Mouse (Mus musculus): Measurements from ENCODE around the gene Slamf9. TPM values are rescaled to one million over a fixed set of nuclear protein-coding genes. Genes with fewer than 3 reads are reported as not detected.

The Slamf9 gene
- polyA plus RNA-seq, 1 experiment, result 13.1 TPM

DNA sequence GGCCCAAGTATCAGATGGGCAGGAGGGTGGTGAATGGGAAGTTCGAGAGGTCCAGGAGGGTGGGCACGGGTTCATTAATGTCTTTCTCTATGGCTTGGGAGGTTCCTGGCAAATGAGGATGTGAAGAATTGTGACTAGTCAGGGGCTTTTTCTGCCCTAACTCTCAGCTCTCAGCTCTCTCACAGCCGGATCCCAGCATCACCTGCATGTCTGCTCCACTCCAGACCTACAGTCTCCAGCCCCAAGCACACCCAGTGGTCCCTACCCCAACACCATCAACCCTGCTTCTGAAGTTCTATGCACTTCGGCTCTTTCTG, 39.0 kb downstream of the Slamf9 start:
- TF ChIP-seq CTCF (IDR thresholded peaks at IDR 0.05; ENCODE audit: control insufficient read depth, insufficient read depth, insufficient replicate concordance, low read depth, low read length) (no peak), POLR2A (IDR thresholded peaks at IDR 0.05; ENCODE audit: control insufficient read depth, low read depth, low read length) (no peak)
- H3K27ac ChIP-seq (ENCODE audit: control insufficient read depth, insufficient read depth, low read depth, low read length), result peak overlapping the region; percentile 43; the same call in 1 of the 2 replicates
- H3K4me1 ChIP-seq (ENCODE audit: control insufficient read depth, insufficient read depth, low read length), result peaks cover 16% of the 10 kb centered on the region
- no peak overlapping the region for H3K4me3 ChIP-seq (ENCODE audit: control insufficient read depth, low read depth, low read length)
- H3K36me3 ChIP-seq (ENCODE audit: control insufficient read depth, insufficient read depth, low read length), result no peaks in the 10 kb centered on the region
- H3K27me3 ChIP-seq (ENCODE audit: control insufficient read depth, insufficient read depth, low read length), result no peaks in the 10 kb centered on the region

DNA sequence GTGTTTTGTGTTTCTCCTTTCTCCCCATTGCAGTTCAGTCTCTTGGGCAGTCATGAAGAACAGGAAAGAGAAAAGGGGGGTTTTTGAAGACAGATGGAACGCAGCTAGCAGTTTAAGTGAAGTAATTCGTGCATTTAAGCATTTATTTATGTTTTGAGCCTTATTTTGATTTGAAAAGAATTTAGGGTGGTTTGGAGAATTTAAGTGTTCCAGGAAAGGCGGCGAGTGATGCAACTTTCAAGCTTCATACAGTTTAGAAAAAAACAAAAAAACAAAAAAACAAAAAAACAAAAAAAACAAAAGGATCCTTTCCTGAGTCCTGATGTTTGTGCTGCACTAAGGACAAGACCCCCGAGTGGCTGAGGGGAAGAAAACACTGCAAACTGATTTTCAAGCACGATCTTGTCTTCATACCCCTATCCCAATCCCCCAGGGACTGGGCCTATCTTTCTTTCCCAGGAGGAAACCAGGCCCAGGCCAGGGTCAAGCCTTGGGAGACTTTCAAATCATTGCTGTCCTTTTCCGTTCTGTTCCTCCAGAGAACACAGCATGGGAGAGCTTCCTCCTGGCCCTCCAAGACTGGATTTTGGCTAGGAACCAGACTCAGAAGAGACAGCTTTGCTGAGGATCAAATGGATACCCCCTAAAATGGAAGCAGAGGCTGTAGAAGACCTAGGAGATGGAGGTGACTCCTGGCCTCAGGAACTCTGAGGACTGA, 39.6 kb downstream of the Slamf9 start:
- no peak overlapping the region for H3K4me3 ChIP-seq (ENCODE audit: control insufficient read depth, low read depth, low read length)
- H3K4me1 ChIP-seq (ENCODE audit: control insufficient read depth, insufficient read depth, low read length), result peaks cover 16% of the 10 kb centered on the region
- peak overlapping the region; percentile 43; the same call in 1 of the 2 replicates for H3K27ac ChIP-seq (ENCODE audit: control insufficient read depth, insufficient read depth, low read depth, low read length)
- H3K36me3 ChIP-seq (ENCODE audit: control insufficient read depth, insufficient read depth, low read length), result no peaks in the 10 kb centered on the region
- no peaks in the 10 kb centered on the region for H3K27me3 ChIP-seq (ENCODE audit: control insufficient read depth, insufficient read depth, low read length)
- TF ChIP-seq CTCF (IDR thresholded peaks at IDR 0.05; ENCODE audit: control insufficient read depth, insufficient read depth, insufficient replicate concordance, low read depth, low read length), result no peak
- no peak for TF ChIP-seq POLR2A (IDR thresholded peaks at IDR 0.05; ENCODE audit: control insufficient read depth, low read depth, low read length)

DNA sequence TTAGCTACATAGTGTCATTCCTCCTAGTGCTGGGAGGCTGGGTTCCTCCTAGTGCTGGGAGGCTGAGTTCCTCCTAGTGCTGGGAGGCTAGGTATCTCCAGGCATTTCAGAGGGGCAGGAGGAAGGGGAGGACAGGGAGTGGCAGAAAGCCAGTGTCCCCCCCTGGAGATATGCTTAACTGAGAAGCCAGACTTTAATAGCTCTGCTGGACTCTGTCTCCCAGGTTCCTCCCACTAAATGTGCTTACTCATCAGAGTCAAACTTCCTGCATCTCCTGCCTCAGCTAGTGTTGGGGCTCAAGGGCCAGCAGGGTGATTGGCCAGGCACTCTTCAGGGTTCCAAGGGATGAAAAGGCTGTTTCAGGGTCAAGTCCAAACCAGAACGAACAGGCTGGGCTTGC, 40.2 kb downstream of the Slamf9 start:
- TF ChIP-seq CTCF (IDR thresholded peaks at IDR 0.05; ENCODE audit: control insufficient read depth, insufficient read depth, insufficient replicate concordance, low read depth, low read length) (no peak), POLR2A (IDR thresholded peaks at IDR 0.05; ENCODE audit: control insufficient read depth, low read depth, low read length) (no peak)
- Histone ChIP-seq H3K4me3 (ENCODE audit: control insufficient read depth, low read depth, low read length) (no peak overlapping the region), H3K36me3 (ENCODE audit: control insufficient read depth, insufficient read depth, low read length) (no peaks in the 10 kb centered on the region), H3K27ac (ENCODE audit: control insufficient read depth, insufficient read depth, low read depth, low read length) (no peak overlapping the region), H3K4me1 (ENCODE audit: control insufficient read depth, insufficient read depth, low read length) (peaks cover 15% of the 10 kb centered on the region), H3K27me3 (ENCODE audit: control insufficient read depth, insufficient read depth, low read length) (no peaks in the 10 kb centered on the region)

DNA sequence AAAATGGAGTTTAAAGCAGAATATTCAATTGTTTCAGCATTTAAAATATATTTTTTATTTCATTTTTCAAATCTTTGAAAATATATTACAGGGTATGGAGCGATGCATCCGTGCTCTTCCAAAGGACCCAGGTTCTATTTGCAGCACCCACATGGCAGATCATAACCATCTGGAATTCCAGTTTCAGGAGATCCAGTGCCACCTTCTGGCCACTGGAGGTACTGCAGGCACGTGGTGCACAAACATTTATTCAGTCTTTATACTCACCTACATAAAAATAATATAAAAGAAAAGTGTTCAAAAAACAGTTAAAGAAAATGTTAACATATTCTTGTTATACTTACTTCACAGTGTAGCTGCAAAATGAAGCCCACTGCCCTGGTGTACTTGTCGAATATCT, 42.9 kb downstream of the Slamf9 start:
- no peak overlapping the region for H3K27ac ChIP-seq (ENCODE audit: control insufficient read depth, insufficient read depth, low read depth, low read length)
- H3K4me1 ChIP-seq (ENCODE audit: control insufficient read depth, insufficient read depth, low read length), result peaks cover 18% of the 10 kb centered on the region
- H3K4me3 ChIP-seq (ENCODE audit: control insufficient read depth, low read depth, low read length), result no peak overlapping the region
- TF ChIP-seq POLR2A (IDR thresholded peaks at IDR 0.05; ENCODE audit: control insufficient read depth, low read depth, low read length) (no peak), CTCF (IDR thresholded peaks at IDR 0.05; ENCODE audit: control insufficient read depth, insufficient read depth, insufficient replicate concordance, low read depth, low read length) (peak; percentile 85; the same call in 1 of the 2 replicates)
- H3K27me3 ChIP-seq (ENCODE audit: control insufficient read depth, insufficient read depth, low read length), result no peaks in the 10 kb centered on the region
- no peaks in the 10 kb centered on the region for H3K36me3 ChIP-seq (ENCODE audit: control insufficient read depth, insufficient read depth, low read length)

DNA sequence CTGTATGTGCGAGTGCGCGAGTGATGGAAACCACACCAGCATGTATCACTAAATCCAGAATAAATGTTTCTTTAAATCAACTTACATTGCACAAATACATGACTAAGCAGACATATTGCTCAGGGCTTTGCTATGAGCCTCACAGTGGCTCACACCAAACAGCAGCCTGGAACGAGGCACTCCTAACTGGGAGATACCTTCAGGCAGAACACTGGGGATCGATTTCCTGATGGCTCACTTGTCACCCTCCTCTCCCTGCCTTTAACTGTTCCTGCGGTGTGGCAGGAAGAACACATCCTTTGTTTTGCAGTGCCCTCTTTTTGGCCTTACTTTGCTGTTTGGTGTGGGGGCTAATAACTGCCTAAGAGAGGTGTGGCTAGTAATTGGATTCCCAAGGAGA, 44.5 kb downstream of the Slamf9 start:
- Histone ChIP-seq H3K36me3 (ENCODE audit: control insufficient read depth, insufficient read depth, low read length) (no peaks in the 10 kb centered on the region), H3K4me3 (ENCODE audit: control insufficient read depth, low read depth, low read length) (no peak overlapping the region), H3K4me1 (ENCODE audit: control insufficient read depth, insufficient read depth, low read length) (peaks cover 8% of the 10 kb centered on the region), H3K27ac (ENCODE audit: control insufficient read depth, insufficient read depth, low read depth, low read length) (no peak overlapping the region), H3K27me3 (ENCODE audit: control insufficient read depth, insufficient read depth, low read length) (no peaks in the 10 kb centered on the region)
- no peak for TF ChIP-seq CTCF (IDR thresholded peaks at IDR 0.05; ENCODE audit: control insufficient read depth, insufficient read depth, insufficient replicate concordance, low read depth, low read length)
- no peak for TF ChIP-seq POLR2A (IDR thresholded peaks at IDR 0.05; ENCODE audit: control insufficient read depth, low read depth, low read length)

DNA sequence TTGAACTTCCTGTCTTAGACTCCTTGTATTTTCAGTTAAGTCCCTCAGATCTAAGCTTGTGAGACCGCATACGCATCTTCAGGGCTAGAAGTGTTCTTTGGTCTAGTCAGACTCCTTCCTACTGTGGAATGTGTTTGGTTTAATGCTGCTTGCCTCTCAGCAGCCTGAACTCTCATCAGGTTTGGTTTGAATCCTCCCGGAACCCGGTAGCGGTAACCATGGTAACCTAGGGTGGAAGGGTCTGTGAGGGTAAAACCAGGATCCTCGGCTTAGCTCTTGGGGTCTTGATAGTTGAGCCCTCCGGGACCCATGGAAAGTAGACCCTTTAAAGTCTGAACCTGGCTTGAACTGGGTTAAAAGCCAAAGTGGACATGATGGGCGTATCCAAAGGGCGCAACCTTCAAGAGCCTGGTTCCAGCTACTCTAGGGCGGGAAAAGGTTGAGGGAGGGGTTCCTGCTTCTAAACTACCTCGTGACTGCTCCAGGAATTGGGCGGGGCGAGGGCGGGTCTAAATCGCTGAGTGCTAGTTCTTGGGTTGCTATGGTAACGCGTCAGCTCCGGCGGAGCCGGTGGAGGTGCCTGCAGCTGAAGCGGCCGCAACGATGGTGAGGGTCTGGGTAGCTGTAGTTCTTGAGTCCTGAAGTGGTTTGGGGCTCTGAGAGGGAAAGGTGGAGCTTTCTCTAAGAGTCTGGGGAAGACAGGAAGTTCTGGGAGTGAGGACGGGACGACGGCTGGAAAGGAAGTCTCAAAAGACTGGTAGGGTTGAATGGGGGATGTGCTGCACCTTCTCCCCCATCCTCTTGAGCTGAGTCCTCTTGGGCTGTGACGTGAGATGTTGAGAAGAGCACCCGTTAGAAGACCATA, 45.6 kb downstream of the Slamf9 start, which contains the start of gene Cfap45:
Gene Cfap45 (plus strand): TSS at position 226 of the 865 bp plus-strand sequence.
- TF ChIP-seq POLR2A (IDR thresholded peaks at IDR 0.05; ENCODE audit: control insufficient read depth, low read depth, low read length), result peak; percentile 75
- no peak for TF ChIP-seq CTCF (IDR thresholded peaks at IDR 0.05; ENCODE audit: control insufficient read depth, insufficient read depth, insufficient replicate concordance, low read depth, low read length)
- peak within 1 kb of the TSS; percentile 88 for H3K4me3 ChIP-seq (ENCODE audit: control insufficient read depth, low read depth, low read length)

DNA sequence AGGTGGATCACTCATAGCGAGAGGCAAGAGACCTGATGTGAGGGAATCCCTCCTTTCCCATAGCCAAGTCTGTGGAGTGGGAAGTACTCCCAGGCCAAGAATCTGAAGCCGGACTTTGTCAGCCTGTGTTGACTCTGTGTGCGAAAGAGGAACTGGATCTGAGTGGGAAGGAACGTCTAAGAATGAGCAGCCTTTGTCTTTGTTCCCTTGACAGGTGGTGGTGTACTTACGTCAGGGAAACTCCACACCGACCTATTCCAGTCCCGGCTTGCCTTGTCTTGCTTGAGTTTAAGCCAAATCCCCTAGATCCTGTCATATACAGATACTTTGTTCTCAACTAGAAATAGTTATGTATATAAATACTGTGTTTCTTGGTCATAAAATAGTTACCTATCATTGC, 47.4 kb downstream of the Slamf9 start:
- H3K36me3 ChIP-seq (ENCODE audit: control insufficient read depth, insufficient read depth, low read length), result no peaks in the 10 kb centered on the region
- H3K27me3 ChIP-seq (ENCODE audit: control insufficient read depth, insufficient read depth, low read length), result no peaks in the 10 kb centered on the region
- no peak for TF ChIP-seq POLR2A (IDR thresholded peaks at IDR 0.05; ENCODE audit: control insufficient read depth, low read depth, low read length)
- no peak for TF ChIP-seq CTCF (IDR thresholded peaks at IDR 0.05; ENCODE audit: control insufficient read depth, insufficient read depth, insufficient replicate concordance, low read depth, low read length)
- H3K4me1 ChIP-seq (ENCODE audit: control insufficient read depth, insufficient read depth, low read length), result peaks cover 12% of the 10 kb centered on the region
- no peak overlapping the region for H3K27ac ChIP-seq (ENCODE audit: control insufficient read depth, insufficient read depth, low read depth, low read length)
- H3K4me3 ChIP-seq (ENCODE audit: control insufficient read depth, low read depth, low read length), result peak overlapping the region; percentile 88

More for the DNA sequence above, 45.6 kb downstream of the Slamf9 start, which contains the start of gene Cfap45:
- Histone ChIP-seq H3K27ac (ENCODE audit: control insufficient read depth, insufficient read depth, low read depth, low read length) (peak within 1 kb of the TSS; percentile 76), H3K4me1 (ENCODE audit: control insufficient read depth, insufficient read depth, low read length) (peaks cover 10% of the 10 kb centered on the region), H3K27me3 (ENCODE audit: control insufficient read depth, insufficient read depth, low read length) (no peaks in the 10 kb centered on the region), H3K36me3 (ENCODE audit: control insufficient read depth, insufficient read depth, low read length) (no peaks in the 10 kb centered on the region)
